ENCODE assay signal across 8 mouse cellular contexts in genomic region chr1:131527281-131528080, GRCm38 (mm10). TPM values are rescaled to one million over a fixed set of nuclear protein-coding genes. Genes with fewer than 3 reads are reported as not detected.
DNase-seq lines count a peak whose midpoint lies in the region; ATAC-seq and TF ChIP-seq lines count a peak whose summit lies in the region.

Gene Srgap2, minus strand, starts transcription at chr1:131527352.
Gene Fam72a, plus strand, starts transcription at chr1:131527903.

- ATAC-seq in common myeloid progenitor, adult 5-6 weeks (replicated peaks; ENCODE audit: low read depth, poor library complexity, severe bottlenecking) = peak; percentile 78
- peak; percentile 97 for ATAC-seq in hindbrain, postnatal 0 days
- ATAC-seq in megakaryocyte, adult 5-6 weeks (ENCODE audit: poor library complexity, severe bottlenecking) = peak; percentile 71

- H3K27me3 ChIP-seq in hindbrain, postnatal 0 days (ENCODE audit: insufficient read depth, low read length) = no peaks in the 10 kb centered on the region

- H3K4me3 ChIP-seq in gastrocnemius, adult 2 months = peak within 1 kb of the TSS; percentile 79
- H3K4me3 ChIP-seq in hindbrain, postnatal 0 days (ENCODE audit: low read length) = peak within 1 kb of the TSS; percentile 74
- H3K4me3 ChIP-seq in left cerebral cortex, adult 2 months = peak within 1 kb of the TSS; percentile 92

- no peaks in the 10 kb centered on the region for H3K36me3 ChIP-seq in hindbrain, postnatal 0 days (ENCODE audit: insufficient read depth, low read length)

- no peak for TF ChIP-seq CTCF in gastrocnemius, adult 2 months (IDR thresholded peaks at IDR 0.05)
- no peak for TF ChIP-seq CTCF in hindbrain, postnatal 0 days (IDR thresholded peaks at IDR 0.05; ENCODE audit: low read depth)
- TF ChIP-seq CTCF in left cerebral cortex, adult 2 months (IDR thresholded peaks at IDR 0.05) = no peak

- DNase-seq in ZHBTc4 (ENCODE audit: low read depth, low spot score) = peak; percentile 100
- peak; percentile 97 for DNase-seq in gastrocnemius, adult 2 months
- DNase-seq in hindbrain, postnatal 0 days (ENCODE audit: low spot score) = peak; percentile 99
- peak; percentile 98 for DNase-seq in left cerebral cortex, adult 2 months (ENCODE audit: extremely low spot score in 1 of 2, low spot score in 2 of 2)
- DNase-seq in right cerebral cortex, adult 2 months (ENCODE audit: low spot score in 2 of 2) = peak; percentile 98 to 99
- peak; percentile 98 for DNase-seq in urinary bladder, postnatal 14 days (ENCODE audit: low spot score)

- WGBS in hindbrain, postnatal 0 days = under 1% methylated on average over 44 of the region's 44 CpGs

- H3K27ac ChIP-seq in gastrocnemius, adult 2 months = peak within 1 kb of the TSS; percentile 96
- H3K27ac ChIP-seq in hindbrain, postnatal 0 days = peak within 1 kb of the TSS; percentile 92
- H3K27ac ChIP-seq in left cerebral cortex, adult 2 months = peak within 1 kb of the TSS; percentile 96

- peak within 1 kb of the TSS; percentile 98 for H3K4me2 ChIP-seq in hindbrain, postnatal 0 days (ENCODE audit: low read depth, low read length)

- peak within 1 kb of the TSS; percentile 69 for H3K9ac ChIP-seq in hindbrain, postnatal 0 days (replicated peaks; ENCODE audit: low read length)

- H3K9me3 ChIP-seq in hindbrain, postnatal 0 days (ENCODE audit: low read length) = no peaks in the 10 kb centered on the region

- peaks cover 10% of the 10 kb centered on the region for H3K4me1 ChIP-seq in hindbrain, postnatal 0 days (ENCODE audit: insufficient read depth, low read length)

- intact Hi-C loops in gastrocnemius, adult 2 months (cut with DNase I) = loop anchor here (5.0 kb wide), 2 partner anchors 95 to 165 kb away; no protein-coding TSS in a partner anchor
- intact Hi-C loops in left cerebral cortex, adult 2 months (cut with DNase I) = loop anchor here (2.0 to 10.0 kb wide), 4 partner anchors 45 to 235 kb away; no protein-coding TSS in a partner anchor

RNA-seq across cellular contexts. Expression of gene Srgap2, which starts in this region (rescaled TPM):
- 11.4 and 14.6 TPM in 2 replicates for total RNA-seq in common myeloid progenitor, adult 5-6 weeks (2017)
- 10 to 100 TPM; 10.1 to 12.2 TPM for total RNA-seq in gastrocnemius, adult 2 months (2021)
- 62.8 and 69.3 TPM in 2 replicates for total RNA-seq in hindbrain, postnatal 0 days (2014; rRNA removed)
- 23.3 and 24.5 TPM in 2 replicates for polyA plus RNA-seq in hindbrain, postnatal 0 days (2015; fragmentation: Nextera tagmentation; extraction: Ambion mirVana)
- total RNA-seq in left cerebral cortex, adult 2 months (2021) = 10 to 100 TPM; 86.4 to 89.3 TPM
- 57.5 and 67.8 TPM in 2 replicates for total RNA-seq in megakaryocyte, adult 5-6 weeks (2015)
- total RNA-seq in megakaryocyte, adult 5-6 weeks (2017) = 25.7 and 43.9 TPM in 2 replicates

RNA-seq across cellular contexts. Expression of gene Fam72a, which starts in this region (rescaled TPM):
- total RNA-seq in common myeloid progenitor, adult 5-6 weeks (2017) = 3.3 and 5.8 TPM in 2 replicates
- under 1 TPM; 0.20 to 0.31 TPM for total RNA-seq in gastrocnemius, adult 2 months (2021)
- 0.11 TPM in 1 of 2 replicates, not detected in the other for total RNA-seq in hindbrain, postnatal 0 days (2014; rRNA removed)
- polyA plus RNA-seq in hindbrain, postnatal 0 days (2015; fragmentation: Nextera tagmentation; extraction: Ambion mirVana) = 0.98 and 1.4 TPM in 2 replicates
- 1 to 10 TPM in 1 of 2 experiments, under 1 TPM in 1; 0.96 to 1.3 TPM for total RNA-seq in left cerebral cortex, adult 2 months (2021)
- total RNA-seq in megakaryocyte, adult 5-6 weeks (2015) = 6.6 and 7.0 TPM in 2 replicates
- 2.8 and 5.2 TPM in 2 replicates for total RNA-seq in megakaryocyte, adult 5-6 weeks (2017)

Comparison
In these comparisons a context has a peak if more than half of its experiments do, and no peak if none do; other contexts are left out.
1. Peak in every context shown above with its lines: DNase-seq, ATAC-seq, H3K4me3 ChIP-seq and H3K27ac ChIP-seq.